Mouse (Mus musculus) embryonic facial prominence, embryonic 15.5 days (tissue): Measurements from ENCODE around the gene Mymx. TPM values are rescaled to one million over a fixed set of nuclear protein-coding genes. Genes with fewer than 3 reads are reported as not detected.

Experiments used
- ATAC-seq: fragments of 200-750 bp; cut with Nextera tagmentation; 2 replicates; pipeline ENCODE4 v1.8.0; 2017; ENCODE audit warnings: low read depth, moderate TSS enrichment; ENCODE audit not compliant: insufficient number of reproducible peaks, low FRiP score, low TSS enrichment
- H3K27ac ChIP-seq: fragments of 300-500 bp; sonication (generic); replicated peaks from 2 replicates; pipeline ENCODE4 v1.5.1; 2015; ENCODE audit warnings: mild to moderate bottlenecking, inconsistent platforms
- H3K27me3 ChIP-seq: fragments of 300-500 bp; sonication (generic); 2 replicates; pipeline ENCODE4 v1.6.1; 2015; ENCODE audit warnings: inconsistent platforms
- H3K36me3 ChIP-seq: fragments of 300-500 bp; sonication (generic); 2 replicates; pipeline ENCODE4 v1.6.1; 2015; ENCODE audit warnings: mild to moderate bottlenecking, inconsistent platforms
- H3K4me1 ChIP-seq: fragments of 300-500 bp; sonication (generic); 2 replicates; pipeline ENCODE4 v1.6.1; 2015; ENCODE audit warnings: inconsistent platforms
- H3K4me2 ChIP-seq: fragments of 300-500 bp; sonication (generic); replicated peaks from 2 replicates; pipeline ENCODE4 v1.6.1; 2015; ENCODE audit warnings: mild to moderate bottlenecking, inconsistent platforms
- H3K4me3 ChIP-seq: fragments of 300-500 bp; sonication (generic); replicated peaks from 2 replicates; pipeline ENCODE4 v1.5.1; 2015; ENCODE audit warnings: mild to moderate bottlenecking, inconsistent platforms
- H3K9ac ChIP-seq: fragments of 300-500 bp; sonication (generic); 2 replicates; pipeline ENCODE4 v1.6.1; 2015; ENCODE audit warnings: inconsistent platforms
- H3K9me3 ChIP-seq: fragments of 300-500 bp; sonication (generic); replicated peaks from 2 replicates; pipeline ENCODE4 v1.6.1; 2016; ENCODE audit warnings: inconsistent platforms
- WGBS: fragments of 180-500 bp; shearing (Covaris S2); methylation state at CpG from one replicate; pipeline ENCODE4 v1.1.7; 2015; 5-methylcytosine and 5-hydroxymethylcytosine counted together
- polyA plus RNA-seq: library from polyadenylated mRNA; unstranded; fragments of >200 nt; fragmentation: Nextera tagmentation; extraction: Ambion mirVana; gene quantifications from 2 replicates; pipeline ENCODE4 v1.2.1, GENCODE M21; 2015

Mymx gene
- polyA plus RNA-seq, 1 experiment from 2014 or later: 29.9 TPM

DNA sequence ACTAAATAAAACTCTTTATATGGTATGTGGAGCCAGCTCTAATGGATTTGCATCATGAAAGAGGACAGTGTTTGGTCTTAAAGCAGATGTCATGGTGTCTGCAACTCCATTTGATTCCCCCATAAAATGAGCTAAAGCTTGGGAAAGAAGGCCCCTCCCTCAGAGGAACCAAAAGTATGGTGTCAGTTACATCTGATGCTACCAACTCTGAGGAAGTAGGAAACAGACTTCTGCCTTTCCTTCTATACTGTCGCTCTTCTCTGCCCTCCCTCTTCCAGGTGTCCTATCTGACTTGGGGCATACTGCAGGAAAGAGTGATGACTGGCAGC is 35.9 kb downstream of the Mymx start:
- H3K9ac ChIP-seq: no peak overlapping the region
- H3K4me1 ChIP-seq: peaks cover 58% of the 10 kb centered on the region
- no peaks in the 10 kb centered on the region for H3K27me3 ChIP-seq
- 0 out of 2 replicates have a peak overlapping the region, but pooled peaks have one; percentile 11 for H3K27ac ChIP-seq
- peaks cover 59% of the 10 kb centered on the region for H3K36me3 ChIP-seq
- no peak for ATAC-seq
- no peaks in the 10 kb centered on the region for H3K9me3 ChIP-seq
- no peak overlapping the region for H3K4me3 ChIP-seq
- WGBS: 61% methylated on average over 1 of the region's 1 CpGs
- no peak overlapping the region for H3K4me2 ChIP-seq

DNA sequence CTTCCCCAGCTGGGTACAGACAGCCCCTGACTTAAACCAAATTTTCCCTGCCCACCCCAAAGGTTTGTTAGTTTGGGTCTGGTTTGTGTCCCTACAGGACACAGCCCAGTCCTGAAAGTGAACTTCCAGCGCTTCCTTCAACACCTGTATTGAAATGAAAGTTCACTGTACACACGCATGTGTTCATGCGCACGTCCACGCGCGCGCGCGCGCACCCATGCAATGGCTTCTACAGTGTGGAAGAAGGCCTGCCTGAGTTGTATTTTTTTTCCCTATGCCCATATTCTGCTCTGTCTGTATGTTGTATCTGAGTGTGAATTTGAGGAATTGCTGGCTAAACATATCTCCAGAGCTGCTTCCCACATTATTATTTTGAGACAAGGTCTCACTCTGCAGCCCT is 36.8 kb downstream of the Mymx start:
- WGBS: 91% methylated on average over 11 of the region's 11 CpGs
- Histone ChIP-seq H3K9me3 (no peaks in the 10 kb centered on the region), H3K27me3 (no peaks in the 10 kb centered on the region), H3K4me1 (peaks cover 49% of the 10 kb centered on the region), H3K4me3 (peak overlapping the region; percentile 90), H3K4me2 (peak overlapping the region; percentile 94), H3K27ac (peak overlapping the region; percentile 87), H3K36me3 (peaks cover 50% of the 10 kb centered on the region), H3K9ac (no peak overlapping the region)
- ATAC-seq: no peak

DNA sequence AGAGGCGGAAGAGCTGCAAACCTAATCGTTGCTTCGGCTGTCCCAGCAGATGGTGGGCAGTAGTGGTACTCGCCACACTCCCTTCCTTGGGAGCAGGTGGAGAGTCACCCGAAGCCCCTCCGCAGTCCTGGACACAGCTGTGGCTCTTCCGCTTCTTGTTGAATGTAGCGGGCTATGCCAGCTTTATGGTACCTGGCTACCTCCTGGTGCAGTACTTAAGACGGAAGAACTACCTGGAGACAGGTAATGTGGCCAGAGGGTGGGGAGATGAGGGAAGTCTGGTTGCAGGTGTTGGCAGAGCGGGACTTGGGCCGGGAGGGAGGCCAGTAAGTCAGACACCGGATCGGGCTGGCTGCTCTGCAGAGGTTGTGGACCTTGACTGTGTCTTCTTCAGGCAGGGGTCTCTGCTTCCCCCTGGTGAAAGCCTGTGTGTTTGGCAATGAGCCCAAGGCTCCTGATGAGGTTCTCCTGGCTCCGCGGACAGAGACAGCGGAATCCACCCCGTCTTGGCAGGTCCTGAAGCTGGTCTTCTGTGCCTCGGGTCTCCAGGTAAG is 37.3 kb downstream of the Mymx start:
- Histone ChIP-seq H3K9ac (peak overlapping the region; percentile 96), H3K4me1 (peaks cover 44% of the 10 kb centered on the region), H3K4me3 (peak overlapping the region; percentile 90), H3K36me3 (peaks cover 45% of the 10 kb centered on the region), H3K9me3 (no peaks in the 10 kb centered on the region), H3K4me2 (peak overlapping the region; percentile 94), H3K27ac (peak overlapping the region; percentile 87), H3K27me3 (no peaks in the 10 kb centered on the region)
- 7% methylated on average over 18 of the region's 18 CpGs for WGBS
- ATAC-seq: no peak

GRCm38 (mm10) chr17:45563655-45564530 is 38.0 kb downstream of the Mymx start, which contains the start of gene Slc35b2:
Gene Slc35b2 (plus strand): TSS chr17:45563874.
- H3K27me3 ChIP-seq: no peaks in the 10 kb centered on the region
- peaks cover 38% of the 10 kb centered on the region for H3K36me3 ChIP-seq
- no peaks in the 10 kb centered on the region for H3K9me3 ChIP-seq
- ATAC-seq: peak; percentile 86
- H3K4me3 ChIP-seq: peak within 1 kb of the TSS; percentile 90
- H3K4me2 ChIP-seq: peak within 1 kb of the TSS; percentile 94
- peak within 1 kb of the TSS; percentile 96 for H3K9ac ChIP-seq
- peak within 1 kb of the TSS; percentile 87 for H3K27ac ChIP-seq
- peaks cover 38% of the 10 kb centered on the region for H3K4me1 ChIP-seq
- WGBS: under 1% methylated on average over 58 of the region's 61 CpGs

DNA sequence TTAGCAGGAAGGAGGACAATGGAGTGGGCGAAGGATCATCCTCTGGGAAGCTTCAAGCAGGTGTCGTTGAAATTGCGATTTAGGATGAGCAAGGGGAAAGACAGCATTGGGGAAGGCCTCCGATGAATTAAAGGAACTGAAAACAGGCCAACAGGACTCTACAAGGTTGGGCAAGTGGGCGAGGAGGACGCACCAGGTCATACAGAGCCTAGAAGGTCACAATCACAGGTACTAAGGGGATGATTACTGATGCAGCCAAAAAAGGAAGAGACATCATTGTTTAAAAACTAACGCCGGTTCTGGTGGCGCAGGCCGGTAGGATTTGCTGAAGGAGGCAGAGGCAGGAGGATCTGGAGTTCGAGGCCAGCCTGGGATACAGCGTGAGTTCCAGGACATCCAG is 38.7 kb downstream of the Mymx start:
- Histone ChIP-seq H3K4me3 (peak overlapping the region; percentile 90), H3K4me2 (peak overlapping the region; percentile 94), H3K27ac (no peak overlapping the region), H3K36me3 (peaks cover 31% of the 10 kb centered on the region), H3K27me3 (no peaks in the 10 kb centered on the region), H3K9me3 (no peaks in the 10 kb centered on the region), H3K9ac (no peak overlapping the region), H3K4me1 (peaks cover 32% of the 10 kb centered on the region)
- 72% methylated on average over 12 of the region's 12 CpGs for WGBS
- ATAC-seq: no peak

- H3K27ac ChIP-seq: no peak overlapping the region
- H3K9ac ChIP-seq: no peak overlapping the region
- H3K4me2 ChIP-seq: no peak overlapping the region
- H3K4me3 ChIP-seq: no peak overlapping the region
- no peaks in the 10 kb centered on the region for H3K9me3 ChIP-seq
- 86% methylated on average over 15 of the region's 15 CpGs for WGBS
- H3K36me3 ChIP-seq: 0 out of 2 replicates have a peak, but pooled peaks cover under 1% of the 10 kb centered on the region
- ATAC-seq: no peak
- peaks cover 11% of the 10 kb centered on the region for H3K27me3 ChIP-seq
- peaks cover 30% of the 10 kb centered on the region for H3K4me1 ChIP-seq
Measured at GRCm38 (mm10) chr17:45559732-45560525, 42.0 kb downstream of the Mymx start.

GRCm38 (mm10) chr17:45557998-45558862 is 43.7 kb downstream of the Mymx start:
- no peak for ATAC-seq
- no peak overlapping the region for H3K27ac ChIP-seq
- no peak overlapping the region for H3K4me2 ChIP-seq
- peaks cover 12% of the 10 kb centered on the region for H3K27me3 ChIP-seq
- peaks cover 23% of the 10 kb centered on the region for H3K4me1 ChIP-seq
- no peak overlapping the region for H3K9ac ChIP-seq
- no peaks in the 10 kb centered on the region for H3K36me3 ChIP-seq
- H3K4me3 ChIP-seq: no peak overlapping the region
- WGBS: 54% methylated on average over 16 of the region's 16 CpGs
- H3K9me3 ChIP-seq: no peaks in the 10 kb centered on the region

- no peaks in the 10 kb centered on the region for H3K9me3 ChIP-seq
- peaks cover 23% of the 10 kb centered on the region for H3K4me1 ChIP-seq
- no peak for ATAC-seq
- H3K27me3 ChIP-seq: peaks cover 18% of the 10 kb centered on the region
- H3K27ac ChIP-seq: no peak overlapping the region
- H3K36me3 ChIP-seq: no peaks in the 10 kb centered on the region
- H3K9ac ChIP-seq: no peak overlapping the region
- no peak overlapping the region for H3K4me3 ChIP-seq
- WGBS: 68% methylated on average over 7 of the region's 7 CpGs
- H3K4me2 ChIP-seq: no peak overlapping the region
Measured at GRCm38 (mm10) chr17:45557246-45557824, 44.6 kb downstream of the Mymx start.

- Histone ChIP-seq H3K4me2 (peak overlapping the region; percentile 95), H3K9me3 (no peaks in the 10 kb centered on the region), H3K4me3 (peak overlapping the region; percentile 67), H3K4me1 (peaks cover 23% of the 10 kb centered on the region), H3K27me3 (peaks cover 18% of the 10 kb centered on the region), H3K27ac (no peak overlapping the region), H3K9ac (no peak overlapping the region), H3K36me3 (no peaks in the 10 kb centered on the region)
- WGBS: 57% methylated on average over 3 of the region's 3 CpGs
- ATAC-seq: no peak
Measured at GRCm38 (mm10) chr17:45556514-45557245, 45.2 kb downstream of the Mymx start.

GRCm38 (mm10) chr17:45556107-45556489 is 45.8 kb downstream of the Mymx start:
- H3K36me3 ChIP-seq: no peaks in the 10 kb centered on the region
- H3K9me3 ChIP-seq: no peaks in the 10 kb centered on the region
- H3K4me1 ChIP-seq: peaks cover 23% of the 10 kb centered on the region
- H3K9ac ChIP-seq: peak overlapping the region; percentile 35
- H3K27me3 ChIP-seq: peaks cover 23% of the 10 kb centered on the region
- ATAC-seq: no peak
- peak overlapping the region; percentile 95 for H3K4me2 ChIP-seq
- WGBS: 3% methylated on average over 14 of the region's 14 CpGs
- peak overlapping the region; percentile 67 for H3K4me3 ChIP-seq
- H3K27ac ChIP-seq: no peak overlapping the region
